Mouse (Mus musculus): ENCODE data around the gene Fgfbp3. TPM values are rescaled to one million over a fixed set of nuclear protein-coding genes. Genes with fewer than 3 reads are reported as not detected.

Fgfbp3 gene
- polyA plus RNA-seq, 1 experiment from 2014 or later = 54.4 TPM

GRCm38 (mm10) chr19:36926553-36927236 lies 7.3 kb upstream of the Fgfbp3 start:
- Histone ChIP-seq H3K27ac (replicated peaks) (peak overlapping the region; percentile 93), H3K9me3 (no peaks in the 10 kb centered on the region), H3K36me3 (no peaks in the 10 kb centered on the region), H3K4me2 (replicated peaks) (peak overlapping the region; percentile 81), H3K27me3 (no peaks in the 10 kb centered on the region), H3K4me1 (peaks cover 17% of the 10 kb centered on the region), H3K9ac (replicated peaks) (peak overlapping the region; percentile 93), H3K4me3 (peak overlapping the region; percentile 96)
- WGBS = 3% methylated on average over 26 of the region's 26 CpGs
- ATAC-seq (ENCODE audit: low FRiP score, low read depth) = no peak

DNA sequence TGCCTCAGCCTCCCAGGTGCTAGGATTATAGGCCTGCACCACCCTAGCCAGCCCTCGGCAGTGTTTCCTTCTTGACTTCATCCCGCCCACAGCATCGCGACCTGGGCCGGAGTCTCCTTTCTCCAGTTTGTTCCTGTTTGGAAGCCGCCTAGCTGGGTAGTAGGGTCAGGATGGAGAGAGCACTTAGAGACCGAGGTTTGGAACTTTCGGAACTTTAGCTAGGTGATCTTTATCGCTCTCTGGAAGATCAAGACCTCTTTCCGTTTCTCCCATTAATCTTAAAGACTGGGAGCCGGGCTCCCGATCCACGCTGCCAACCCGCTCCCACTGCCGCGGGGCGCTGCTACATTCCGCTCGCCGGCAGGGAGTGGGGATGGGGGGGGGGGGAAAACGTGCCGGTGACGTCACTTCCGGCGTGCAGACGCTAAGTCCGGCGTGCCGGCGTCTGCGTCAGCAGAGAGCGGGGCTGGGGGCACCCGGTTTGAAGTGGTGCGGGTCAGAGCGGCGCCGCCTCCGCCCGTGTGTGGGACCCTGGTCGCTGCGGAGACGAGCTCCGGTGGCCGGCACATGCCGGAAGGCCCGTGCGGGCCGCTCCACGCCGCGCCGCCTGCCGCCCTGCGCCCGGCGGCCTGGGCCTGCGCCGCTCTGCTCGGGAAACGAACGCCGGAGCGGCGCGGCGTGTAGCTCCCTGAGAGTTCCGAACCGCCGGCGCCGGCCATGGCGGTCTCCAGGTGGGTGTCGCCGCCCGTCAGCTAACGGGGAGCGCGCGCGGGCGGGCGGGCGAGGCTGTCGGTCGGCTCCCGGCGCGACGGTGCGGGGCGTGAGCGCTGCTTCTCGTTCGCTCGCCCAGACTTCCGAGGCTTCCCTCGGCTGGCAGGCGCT lies 6.5 kb upstream of the Fgfbp3 start, which contains the start of gene Btaf1:
Gene Btaf1, plus strand, starts transcription at position 409 of the 882 bp plus-strand sequence.
- WGBS = under 1% methylated on average over 54 of the region's 98 CpGs
- peak within 1 kb of the TSS; percentile 96 for H3K4me3 ChIP-seq
- H3K9ac ChIP-seq (replicated peaks) = peak within 1 kb of the TSS; percentile 93
- H3K4me1 ChIP-seq = peaks cover 17% of the 10 kb centered on the region
- ATAC-seq (ENCODE audit: low FRiP score, low read depth) = peak; percentile 98
- peak within 1 kb of the TSS; percentile 81 for H3K4me2 ChIP-seq (replicated peaks)
- H3K27ac ChIP-seq (replicated peaks) = peak within 1 kb of the TSS; percentile 93
- no peaks in the 10 kb centered on the region for H3K9me3 ChIP-seq
- H3K27me3 ChIP-seq = no peaks in the 10 kb centered on the region
- no peaks in the 10 kb centered on the region for H3K36me3 ChIP-seq

- H3K4me1 ChIP-seq = peaks cover 23% of the 10 kb centered on the region
- ATAC-seq (ENCODE audit: low FRiP score, low read depth) = no peak
- H3K27me3 ChIP-seq = no peaks in the 10 kb centered on the region
- no peak overlapping the region for H3K9ac ChIP-seq (replicated peaks)
- no peak overlapping the region for H3K4me3 ChIP-seq
- H3K27ac ChIP-seq (replicated peaks) = no peak overlapping the region
- WGBS = 71% methylated on average over 3 of the region's 3 CpGs
- no peaks in the 10 kb centered on the region for H3K36me3 ChIP-seq
- no peaks in the 10 kb centered on the region for H3K9me3 ChIP-seq
- H3K4me2 ChIP-seq (replicated peaks) = no peak overlapping the region
Measured at GRCm38 (mm10) chr19:36922936-36923335, 3.5 kb upstream of the Fgfbp3 start.

GRCm38 (mm10) chr19:36922015-36922414 lies 2.6 kb upstream of the Fgfbp3 start:
- Histone ChIP-seq H3K36me3 (no peaks in the 10 kb centered on the region), H3K4me1 (peaks cover 17% of the 10 kb centered on the region), H3K9me3 (no peaks in the 10 kb centered on the region), H3K27ac (replicated peaks) (no peak overlapping the region), H3K4me2 (replicated peaks) (no peak overlapping the region), H3K9ac (replicated peaks) (no peak overlapping the region), H3K4me3 (no peak overlapping the region), H3K27me3 (no peaks in the 10 kb centered on the region)
- ATAC-seq (ENCODE audit: low FRiP score, low read depth) = no peak
- 35% methylated on average over 2 of the region's 2 CpGs for WGBS

- Histone ChIP-seq H3K9me3 (no peaks in the 10 kb centered on the region), H3K4me1 (peaks cover 11% of the 10 kb centered on the region; the same call in 1 of the 2 replicates), H3K36me3 (no peaks in the 10 kb centered on the region), H3K4me3 (peak overlapping the region; percentile 90), H3K27ac (replicated peaks) (peak overlapping the region; percentile 96), H3K4me2 (replicated peaks) (peak overlapping the region; percentile 80), H3K9ac (replicated peaks) (peak overlapping the region; percentile 94), H3K27me3 (no peaks in the 10 kb centered on the region)
- under 1% methylated on average over 85 of the region's 85 CpGs for WGBS
- ATAC-seq (ENCODE audit: low FRiP score, low read depth) = peak; percentile 92
Measured at GRCm38 (mm10) chr19:36918441-36919301, 744 bp downstream of the Fgfbp3 start.

DNA sequence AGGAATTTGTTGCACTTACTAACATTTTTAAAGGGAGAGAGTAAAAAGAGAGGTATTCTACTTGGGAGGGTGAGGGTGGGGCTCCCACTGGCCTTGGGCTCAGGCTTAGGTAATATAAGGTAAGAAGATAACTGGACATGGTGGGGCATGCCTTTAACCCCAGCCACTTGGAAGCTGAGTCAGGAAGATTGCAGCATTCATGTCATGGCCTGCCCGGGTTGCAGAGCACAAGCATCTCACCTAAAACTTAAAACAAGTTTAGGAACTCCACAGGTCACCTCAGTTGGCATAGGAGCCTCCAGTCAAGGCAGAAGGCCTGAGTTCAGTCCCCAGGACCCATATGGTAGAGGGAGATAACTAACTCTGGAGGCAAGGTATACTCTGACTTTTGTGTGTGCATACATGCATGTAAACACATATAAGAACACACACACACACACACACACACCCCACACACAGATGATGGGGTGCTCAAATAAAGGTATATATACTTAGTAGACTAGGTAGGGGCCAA lies 2.5 kb downstream of the Fgfbp3 start:
- H3K27me3 ChIP-seq = 0 out of 2 replicates have a peak, but pooled peaks cover 8% of the 10 kb centered on the region
- WGBS = 86% methylated on average over 1 of the region's 1 CpGs
- ATAC-seq (ENCODE audit: low FRiP score, low read depth) = no peak
- no peaks in the 10 kb centered on the region for H3K36me3 ChIP-seq
- peak overlapping the region; percentile 33 for H3K4me2 ChIP-seq (replicated peaks)
- no peak overlapping the region for H3K27ac ChIP-seq (replicated peaks)
- no peak overlapping the region for H3K9ac ChIP-seq (replicated peaks)
- H3K9me3 ChIP-seq = no peaks in the 10 kb centered on the region
- no peak overlapping the region for H3K4me3 ChIP-seq
- peaks cover 11% of the 10 kb centered on the region; the same call in 1 of the 2 replicates for H3K4me1 ChIP-seq

DNA sequence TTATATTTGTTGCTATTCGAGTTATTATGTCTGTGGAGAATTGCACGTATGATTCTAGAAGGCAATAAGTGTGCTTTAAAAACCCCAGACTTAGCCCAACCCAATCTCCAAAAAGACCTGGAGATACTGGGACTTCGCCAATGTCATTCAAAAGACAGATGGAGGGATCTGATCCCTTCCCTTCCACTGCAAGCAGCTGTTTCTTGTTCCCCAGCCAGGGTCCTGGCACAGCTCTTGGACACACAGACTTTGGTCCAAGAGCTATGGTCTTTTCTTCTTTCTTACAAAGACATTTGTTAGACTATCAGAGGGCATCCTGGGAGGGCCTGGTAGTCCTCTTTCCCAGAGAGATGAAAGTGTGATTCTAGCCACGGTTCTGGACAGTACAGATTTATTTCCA lies 3.2 kb downstream of the Fgfbp3 start:
- no peaks in the 10 kb centered on the region for H3K36me3 ChIP-seq
- no peaks in the 10 kb centered on the region for H3K9me3 ChIP-seq
- H3K4me2 ChIP-seq (replicated peaks) = no peak overlapping the region
- H3K4me1 ChIP-seq = peaks cover 17% of the 10 kb centered on the region
- 0 out of 2 replicates have a peak, but pooled peaks cover 8% of the 10 kb centered on the region for H3K27me3 ChIP-seq
- WGBS = 87% methylated on average over 4 of the region's 4 CpGs
- H3K9ac ChIP-seq (replicated peaks) = no peak overlapping the region
- no peak overlapping the region for H3K4me3 ChIP-seq
- no peak overlapping the region for H3K27ac ChIP-seq (replicated peaks)
- ATAC-seq (ENCODE audit: low FRiP score, low read depth) = no peak

- Histone ChIP-seq H3K36me3 (no peaks in the 10 kb centered on the region), H3K27ac (replicated peaks) (no peak overlapping the region), H3K27me3 (peaks cover 8% of the 10 kb centered on the region; the same call in 1 of the 2 replicates), H3K4me1 (peaks cover 19% of the 10 kb centered on the region), H3K4me3 (no peak overlapping the region), H3K4me2 (replicated peaks) (no peak overlapping the region), H3K9me3 (no peaks in the 10 kb centered on the region), H3K9ac (replicated peaks) (no peak overlapping the region)
- ATAC-seq (ENCODE audit: low FRiP score, low read depth) = no peak
- 83% methylated on average over 7 of the region's 7 CpGs for WGBS
Measured at GRCm38 (mm10) chr19:36913064-36913463, 6.4 kb downstream of the Fgfbp3 start.

DNA sequence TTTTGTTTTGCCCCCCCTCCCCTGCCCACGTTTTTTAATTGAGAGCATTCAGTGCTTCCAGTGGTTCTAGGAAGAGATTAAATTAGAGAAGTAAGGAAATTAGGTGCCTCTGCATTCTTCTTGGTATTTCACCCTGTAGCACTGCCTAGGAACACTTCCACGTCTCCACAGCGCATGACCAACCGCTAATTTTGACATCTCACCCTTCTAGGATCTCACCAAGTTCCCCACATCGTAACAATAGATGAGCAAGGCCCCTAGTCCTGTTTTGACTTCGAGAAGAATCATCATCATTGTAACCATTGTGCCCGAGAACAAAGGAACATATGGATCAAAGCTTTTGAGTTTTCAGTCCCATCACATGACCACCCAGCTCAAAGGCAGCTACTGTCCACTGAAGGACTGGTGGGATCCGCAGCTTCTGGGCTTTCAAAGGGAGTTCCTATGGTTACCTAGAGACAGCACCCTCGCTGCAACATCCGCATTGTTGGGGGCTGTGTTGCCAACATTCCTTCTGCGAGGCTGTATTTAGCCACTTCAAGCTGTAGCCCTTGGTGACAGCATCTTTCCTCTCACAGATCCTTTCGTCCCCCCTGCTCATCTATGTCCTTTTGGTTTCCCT lies 8.9 kb downstream of the Fgfbp3 start:
- H3K27ac ChIP-seq (replicated peaks) = peak overlapping the region; percentile 4; the same call in 1 of the 2 replicates
- no peak overlapping the region for H3K9ac ChIP-seq (replicated peaks)
- H3K4me3 ChIP-seq = no peak overlapping the region
- H3K4me2 ChIP-seq (replicated peaks) = peak overlapping the region; percentile 26
- ATAC-seq (ENCODE audit: low FRiP score, low read depth) = peak; percentile 87
- H3K9me3 ChIP-seq = no peaks in the 10 kb centered on the region
- peaks cover 8% of the 10 kb centered on the region; the same call in 1 of the 2 replicates for H3K27me3 ChIP-seq
- 10% methylated on average over 12 of the region's 12 CpGs for WGBS
- no peaks in the 10 kb centered on the region for H3K36me3 ChIP-seq
- peaks cover 16% of the 10 kb centered on the region for H3K4me1 ChIP-seq

GRCm38 (mm10) chr19:36909676-36910292 lies 9.6 kb downstream of the Fgfbp3 start:
- H3K4me2 ChIP-seq (replicated peaks) = no peak overlapping the region; the same call in 1 of the 2 replicates
- no peaks in the 10 kb centered on the region for H3K36me3 ChIP-seq
- H3K9ac ChIP-seq (replicated peaks) = no peak overlapping the region
- no peak for ATAC-seq (ENCODE audit: low FRiP score, low read depth)
- peak overlapping the region; percentile 4; the same call in 1 of the 2 replicates for H3K27ac ChIP-seq (replicated peaks)
- H3K9me3 ChIP-seq = no peaks in the 10 kb centered on the region
- WGBS = 19% methylated on average over 9 of the region's 9 CpGs
- peaks cover 16% of the 10 kb centered on the region for H3K4me1 ChIP-seq
- H3K4me3 ChIP-seq = no peak overlapping the region
- H3K27me3 ChIP-seq = peaks cover 8% of the 10 kb centered on the region; the same call in 1 of the 2 replicates
